Mouse (Mus musculus) monocyte, adult 2 months (primary cell): ENCODE measurements around the gene Efl1.
"Not testable (repeated sequence)": the region's sequence is repeated elsewhere in the genome, so short reads cannot be mapped to it uniquely, and the experiment has no call there.

Experiments
- DNase-seq, 2 experiments: peaks; one replicate each; pipeline ENCODE4 v3.0.0; 2022; ENCODE audit warnings: low spot score in 2 of 2, low read depth in 1 of 2

Gene Efl1

GRCm38 (mm10) chr7:82755602-82756155, 107.3 kb downstream of the Efl1 start:
- DNase-seq, result no peak

GRCm38 (mm10) chr7:82758521-82758920, 110.1 kb downstream of the Efl1 start:
- DNase-seq, result no peak

GRCm38 (mm10) chr7:82759091-82759490, 110.7 kb downstream of the Efl1 start:
- DNase-seq, result no peak

GRCm38 (mm10) chr7:82764951-82765350, 116.5 kb downstream of the Efl1 start:
- DNase-seq, result no peak

- no peak for DNase-seq
Observed at GRCm38 (mm10) chr7:82766623-82767022, 118.2 kb downstream of the Efl1 start.

- no peak for DNase-seq
Observed at GRCm38 (mm10) chr7:82770207-82770606, 121.8 kb downstream of the Efl1 start.

GRCm38 (mm10) chr7:82770957-82771660, 122.7 kb downstream of the Efl1 start:
- DNase-seq, result not testable (repeated sequence)

- not testable (repeated sequence) for DNase-seq
Observed at GRCm38 (mm10) chr7:82771661-82772021, 123.2 kb downstream of the Efl1 start.

GRCm38 (mm10) chr7:82772481-82772880, 124.1 kb downstream of the Efl1 start:
- DNase-seq, result no peak

- DNase-seq, result no peak
Observed at GRCm38 (mm10) chr7:82773150-82773549, 124.7 kb downstream of the Efl1 start.

GRCm38 (mm10) chr7:82773884-82774283, 125.5 kb downstream of the Efl1 start:
- no peak for DNase-seq

- no peak for DNase-seq
Observed at GRCm38 (mm10) chr7:82775090-82775489, 126.7 kb downstream of the Efl1 start.

- DNase-seq, result no peak
Observed at GRCm38 (mm10) chr7:82783071-82783470, 134.7 kb downstream of the Efl1 start.

- DNase-seq, result no peak
Observed at GRCm38 (mm10) chr7:82783693-82784092, 135.3 kb downstream of the Efl1 start.

GRCm38 (mm10) chr7:82785335-82785934, 137.0 kb downstream of the Efl1 start:
- no peak for DNase-seq

GRCm38 (mm10) chr7:82785970-82786647, 137.7 kb downstream of the Efl1 start:
- no peak for DNase-seq

- no peak for DNase-seq
Observed at GRCm38 (mm10) chr7:82792644-82793043, 144.2 kb downstream of the Efl1 start.

GRCm38 (mm10) chr7:82793111-82793510, 144.7 kb downstream of the Efl1 start:
- DNase-seq, result no peak

GRCm38 (mm10) chr7:82794542-82794941, 146.1 kb downstream of the Efl1 start:
- DNase-seq, result no peak

- no peak for DNase-seq
Observed at GRCm38 (mm10) chr7:82802206-82802605, 153.8 kb downstream of the Efl1 start.

GRCm38 (mm10) chr7:82808257-82808656, 159.8 kb downstream of the Efl1 start:
- DNase-seq, result no peak

GRCm38 (mm10) chr7:82809126-82809525, 160.7 kb downstream of the Efl1 start:
- no peak for DNase-seq
